14 mouse cellular contexts compared by ENCODE assay signal in genomic region chr14:99309606-99310005, GRCm38 (mm10).
"Had no signal": no experiment of that assay in that cellular context is flagged by ENCODE, and none has a peak within 500 bp of the region (broad histone marks: within the 10 kb centered on the region; RNA-seq: fewer than 3 reads in every experiment).

No protein-coding gene starts in this region.

- H3K9ac ChIP-seq: intestine, embryonic 15.5 days; liver, embryonic 14.5 days; midbrain, embryonic 12.5 days; neural tube, embryonic 13.5 days; stomach, embryonic 15.5 days had no signal

- H3K4me2 ChIP-seq: intestine, embryonic 15.5 days; midbrain, embryonic 12.5 days; neural tube, embryonic 13.5 days; stomach, embryonic 15.5 days had no signal

- ATAC-seq: intestine, embryonic 15.5 days; midbrain, embryonic 16.5 days had no signal

- H3K9me3 ChIP-seq: intestine, embryonic 15.5 days; midbrain, embryonic 12.5 days; neural tube, embryonic 13.5 days; stomach, embryonic 15.5 days had no signal

- H3K36me3 ChIP-seq: neural tube, embryonic 13.5 days had no signal

- H3K4me3 ChIP-seq: intestine, embryonic 15.5 days; midbrain, embryonic 12.5 days; neural tube, embryonic 13.5 days; stomach, embryonic 15.5 days had no signal

- H3K27me3 ChIP-seq: intestine, embryonic 15.5 days; neural tube, embryonic 13.5 days; stomach, embryonic 15.5 days had no signal

- H3K27ac ChIP-seq: intestine, embryonic 15.5 days; liver, embryonic 14.5 days; midbrain, embryonic 12.5 days; neural tube, embryonic 13.5 days; stomach, embryonic 15.5 days had no signal

- DNase-seq: kidney, adult 2 months; kidney, postnatal 25 days; layer of hippocampus, adult 9-11 months; layer of hippocampus, postnatal 36 days; liver; retina, postnatal 1 day; right cerebral cortex, postnatal 4 days; thymus, postnatal 4 days had no signal

- H3K4me1 ChIP-seq: intestine, embryonic 15.5 days; neural tube, embryonic 13.5 days; stomach, embryonic 15.5 days had no signal
